Mouse (Mus musculus) frontal cortex, adult 2 months (tissue): Measurements from ENCODE around the gene Cc2d2a. TPM values are rescaled to one million over a fixed set of nuclear protein-coding genes. Genes with fewer than 3 reads are reported as not detected.

Experiments
- polyA plus RNA-seq: library from polyadenylated mRNA; depleted of rRNA; stranded (reverse); fragments of >200 nt; gene quantifications from 2 replicates; pipeline ENCODE4 v1.2.3, GENCODE M21; 2012; rRNA removed

The Cc2d2a gene
- polyA plus RNA-seq, 1 experiment: 17.4 TPM

Other genes starting within 250 kb of the Cc2d2a start
- 0.95 and 1.5 TPM in 2 replicates for gene C1qtnf7, start 146.8 kb upstream of the Cc2d2a start, polyA plus RNA-seq
- gene Bst1, start 156.5 kb downstream of the Cc2d2a start, polyA plus RNA-seq: 0.34 and 0.44 TPM in 2 replicates
- 62.3 and 66.9 TPM in 2 replicates for gene Fbxl5, start 159.3 kb downstream of the Cc2d2a start, polyA plus RNA-seq
- 6.1 and 7.5 TPM in 2 replicates for gene Cd38, start 206.2 kb downstream of the Cc2d2a start, polyA plus RNA-seq